ENCODE assay signal across 7 mouse cellular contexts in the genomic region with DNA sequence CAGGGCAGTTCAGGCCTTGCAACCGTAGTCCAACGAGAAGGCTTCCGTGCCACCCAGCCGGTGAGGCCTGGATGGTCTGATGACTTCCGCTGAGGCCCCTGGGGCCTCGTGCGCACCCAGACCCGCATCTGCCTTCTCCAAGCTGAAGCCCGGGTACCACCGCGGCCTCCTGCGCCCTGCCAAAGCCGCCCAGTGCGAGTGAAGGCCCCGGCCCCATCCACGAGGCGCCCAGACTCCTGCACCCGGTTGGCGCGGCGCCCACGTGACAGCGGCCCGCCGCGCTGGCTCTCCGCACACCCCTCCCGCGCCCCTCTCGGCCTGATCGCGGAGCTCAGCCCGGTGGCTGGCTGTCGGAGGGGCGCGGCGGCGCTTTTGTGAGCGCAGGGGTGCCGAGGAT. TPM values are rescaled to one million over a fixed set of nuclear protein-coding genes. Genes with fewer than 3 reads are reported as not detected.
A peak's percentile ranks its signal among the peaks of the same experiment; 100 is the strongest.
DNase-seq lines count a peak whose midpoint lies in the region; ATAC-seq and TF ChIP-seq lines count a peak whose summit lies in the region.

No protein-coding gene starts in this region.

- no peak for DNase-seq in layer of hippocampus, adult 2 months (ENCODE audit: low spot score in 2 of 2)
- no peak for DNase-seq in layer of hippocampus, postnatal 36 days
- DNase-seq in NIH3T3 (ENCODE audit: low read depth): peak; percentile 74
- no peak for DNase-seq in embryonic facial prominence, embryonic 10.5 days (ENCODE audit: low spot score)
- no peak for DNase-seq in midbrain, embryonic 10.5 days (ENCODE audit: low spot score)
- DNase-seq in frontal cortex, postnatal 36 days (ENCODE audit: low spot score in 2 of 2): no peak

- no peaks in the 10 kb centered on the region for H3K27me3 ChIP-seq in embryonic facial prominence, embryonic 10.5 days (replicated peaks; ENCODE audit: low read depth, poor library complexity, severe bottlenecking)
- peaks cover 2% of the 10 kb centered on the region; the same call in 1 of the 2 replicates for H3K27me3 ChIP-seq in midbrain, embryonic 10.5 days (ENCODE audit: low read depth, poor library complexity, severe bottlenecking)

- peak; percentile 36 for ATAC-seq in inflammation-experienced regulatory T-cells, adult 6 months

- no peak for TF ChIP-seq CTCF in layer of hippocampus, adult 2 months (conservative IDR thresholded peaks at IDR 0.05)

- peak overlapping the region; percentile 67 for H3K4me3 ChIP-seq in layer of hippocampus, adult 2 months
- peak overlapping the region; percentile 91 for H3K4me3 ChIP-seq in embryonic facial prominence, embryonic 10.5 days
- H3K4me3 ChIP-seq in midbrain, embryonic 10.5 days: peak overlapping the region; percentile 97

- H3K27ac ChIP-seq in layer of hippocampus, adult 2 months: peak overlapping the region; percentile 100
- H3K27ac ChIP-seq in embryonic facial prominence, embryonic 10.5 days (replicated peaks): peak overlapping the region; percentile 99
- H3K27ac ChIP-seq in midbrain, embryonic 10.5 days (replicated peaks): peak overlapping the region; percentile 100

- peaks cover 69% of the 10 kb centered on the region for H3K4me1 ChIP-seq in embryonic facial prominence, embryonic 10.5 days
- peaks cover 68% of the 10 kb centered on the region for H3K4me1 ChIP-seq in midbrain, embryonic 10.5 days

- under 1% methylated on average over 40 of the region's 40 CpGs for WGBS in embryonic facial prominence, embryonic 10.5 days
- WGBS in midbrain, embryonic 10.5 days: under 1% methylated on average over 40 of the region's 40 CpGs

- H3K36me3 ChIP-seq in embryonic facial prominence, embryonic 10.5 days (replicated peaks): peaks cover 51% of the 10 kb centered on the region
- peaks cover 42% of the 10 kb centered on the region for H3K36me3 ChIP-seq in midbrain, embryonic 10.5 days

- H3K9me3 ChIP-seq in embryonic facial prominence, embryonic 10.5 days: no peaks in the 10 kb centered on the region
- no peaks in the 10 kb centered on the region for H3K9me3 ChIP-seq in midbrain, embryonic 10.5 days (replicated peaks)

RNA-seq across cellular contexts. Expression of gene Fasn, which starts 0.8 kb away (rescaled TPM):
- 100 to 1,000 TPM; 184 to 185 TPM for total RNA-seq in layer of hippocampus, adult 2 months (2021)
- total RNA-seq in layer of hippocampus, postnatal 36 days (2021): 100 to 1,000 TPM; 173 to 191 TPM
- polyA plus RNA-seq in embryonic facial prominence, embryonic 10.5 days (2016; fragmentation: Nextera tagmentation; extraction: Ambion mirVana): 121 and 132 TPM in 2 replicates
- polyA plus RNA-seq in inflammation-experienced regulatory T-cells, adult 6 months (2017; shearing (Covaris generic)): 10 to 100 TPM; 22.7 to 31.3 (median 29.4) TPM
- 118 and 131 TPM in 2 replicates for polyA plus RNA-seq in midbrain, embryonic 10.5 days (2016; fragmentation: Nextera tagmentation; extraction: Ambion mirVana)

RNA-seq across cellular contexts. Expression of gene Dus1l, which starts 27.3 kb away (rescaled TPM):
- 10 to 100 TPM; 45.6 to 46.2 TPM for total RNA-seq in layer of hippocampus, adult 2 months (2021)
- total RNA-seq in layer of hippocampus, postnatal 36 days (2021): 10 to 100 TPM; 44.7 to 52.9 TPM
- polyA plus RNA-seq in embryonic facial prominence, embryonic 10.5 days (2016; fragmentation: Nextera tagmentation; extraction: Ambion mirVana): 96.6 and 101 TPM in 2 replicates
- polyA plus RNA-seq in inflammation-experienced regulatory T-cells, adult 6 months (2017; shearing (Covaris generic)): 10 to 100 TPM; 30.4 to 34.4 (median 34.3) TPM
- 94.4 and 99.2 TPM in 2 replicates for polyA plus RNA-seq in midbrain, embryonic 10.5 days (2016; fragmentation: Nextera tagmentation; extraction: Ambion mirVana)

RNA-seq across cellular contexts. Expression of gene Gps1, which starts 39.5 kb away (rescaled TPM):
- total RNA-seq in layer of hippocampus, adult 2 months (2021): 100 to 1,000 TPM; 150 to 153 TPM
- 100 to 1,000 TPM; 146 to 147 TPM for total RNA-seq in layer of hippocampus, postnatal 36 days (2021)
- 265 and 272 TPM in 2 replicates for polyA plus RNA-seq in embryonic facial prominence, embryonic 10.5 days (2016; fragmentation: Nextera tagmentation; extraction: Ambion mirVana)
- polyA plus RNA-seq in inflammation-experienced regulatory T-cells, adult 6 months (2017; shearing (Covaris generic)): 100 to 1,000 TPM; 121 to 154 (median 127) TPM
- polyA plus RNA-seq in midbrain, embryonic 10.5 days (2016; fragmentation: Nextera tagmentation; extraction: Ambion mirVana): 287 TPM in 2 replicates

RNA-seq across cellular contexts. Expression of gene Rfng, which starts 39.5 kb away (rescaled TPM):
- total RNA-seq in layer of hippocampus, adult 2 months (2021): 10 to 100 TPM; 67.7 to 69.7 TPM
- 10 to 100 TPM; 66.1 to 68.6 TPM for total RNA-seq in layer of hippocampus, postnatal 36 days (2021)
- 40.0 and 42.1 TPM in 2 replicates for polyA plus RNA-seq in embryonic facial prominence, embryonic 10.5 days (2016; fragmentation: Nextera tagmentation; extraction: Ambion mirVana)
- 1 to 10 TPM; 3.5 to 4.4 (median 3.7) TPM for polyA plus RNA-seq in inflammation-experienced regulatory T-cells, adult 6 months (2017; shearing (Covaris generic))
- 43.4 and 55.9 TPM in 2 replicates for polyA plus RNA-seq in midbrain, embryonic 10.5 days (2016; fragmentation: Nextera tagmentation; extraction: Ambion mirVana)
